Mouse (Mus musculus) olfactory bulb, adult 2 months (tissue): ENCODE results near the gene Rapgef2.

Experiments
- CTCF ChIP-seq: fragments of 200-500 bp; IDR thresholded peaks from 2 replicates; pipeline ENCODE4 v1.5.1; 2012; ENCODE audit warnings: low read depth, mild to moderate bottlenecking, low read length, moderate library complexity; ENCODE audit not compliant: insufficient read depth
- POLR2A ChIP-seq: fragments of 200-500 bp; IDR thresholded peaks from 2 replicates; pipeline ENCODE4 v1.6.1; 2012; ENCODE audit warnings: mild to moderate bottlenecking, low read depth, low read length, moderate library complexity; ENCODE audit not compliant: insufficient read depth

- TF ChIP-seq CTCF, result no peak
- TF ChIP-seq POLR2A, result no peak
Observed at GRCm38 (mm10) chr3:79203821-79204220, 82.5 kb downstream of the Rapgef2 start.
